Mouse (Mus musculus) CH12.LX (cell line): ENCODE data around the gene Tnp1.

ENCODE experiments used
- CHD1 ChIP-seq: IDR thresholded peaks from 2 replicates; pipeline ENCODE4 v1.6.1; 2012; ENCODE audit warnings: low read depth, low read length, improper control_type of control experiment, inconsistent platforms
- CTCF ChIP-seq, 2 experiments: IDR thresholded peaks in 1 of 2; conservative IDR thresholded peaks in 1 of 2; 2 replicates each; pipeline ENCODE4 v1.5.1; 2011 to 2012; ENCODE audit warnings: low read depth in 2 of 2, low read length in 2 of 2, improper control_type of control experiment in 1 of 2, inconsistent platforms in 1 of 2, mild to moderate bottlenecking in 1 of 2, moderate library complexity in 1 of 2
- EP300 ChIP-seq: IDR thresholded peaks from 2 replicates; pipeline ENCODE4 v1.6.1; 2011; ENCODE audit warnings: low read length, improper control_type of control experiment
- GABPA ChIP-seq: IDR thresholded peaks from 2 replicates; pipeline ENCODE4 v1.6.1; 2012; ENCODE audit warnings: low read depth, low read length, improper control_type of control experiment, inconsistent platforms; ENCODE audit not compliant: insufficient replicate concordance
- MAFK ChIP-seq: IDR thresholded peaks from 2 replicates; pipeline ENCODE4 v1.6.1; 2011; ENCODE audit warnings: low read length, improper control_type of control experiment; ENCODE audit not compliant: insufficient replicate concordance
- POLR2A ChIP-seq: IDR thresholded peaks from 2 replicates; pipeline ENCODE4 v1.6.1; 2011; ENCODE audit warnings: low read depth, mild to moderate bottlenecking, improper control_type of control experiment, low read length
- POLR2AphosphoS2 ChIP-seq: IDR thresholded peaks from 2 replicates; pipeline ENCODE4 v1.6.1; 2011; ENCODE audit warnings: low read depth, low read length, improper control_type of control experiment
- SIN3A ChIP-seq: IDR thresholded peaks from 2 replicates; pipeline ENCODE4 v1.6.1; 2012; ENCODE audit warnings: low read length, improper control_type of control experiment, inconsistent platforms
- TBP ChIP-seq: conservative IDR thresholded peaks from 2 replicates; pipeline ENCODE4 v1.6.1; 2011; ENCODE audit warnings: low read depth, low read length, improper control_type of control experiment
- ZC3H11A ChIP-seq: IDR thresholded peaks from 2 replicates; pipeline ENCODE4 v1.6.1; 2012; ENCODE audit warnings: low read depth, mild to moderate bottlenecking, inconsistent platforms, low read length, improper control_type of control experiment
- ZKSCAN1 ChIP-seq: IDR thresholded peaks from 2 replicates; pipeline ENCODE4 v1.6.1; 2012; ENCODE audit warnings: low read depth, inconsistent platforms, low read length, improper control_type of control experiment, borderline replicate concordance
- ZNF384 ChIP-seq: IDR thresholded peaks from 2 replicates; pipeline ENCODE4 v1.6.1; 2012; ENCODE audit warnings: low read depth, low read length, improper control_type of control experiment, inconsistent platforms

GRCm38 (mm10) chr1:73046896-73047672 lies 31.4 kb upstream of the Tnp1 start:
- TF ChIP-seq ZC3H11A (no peak), EP300 (no peak), POLR2A (no peak), POLR2AphosphoS2 (no peak), CHD1 (no peak), CTCF (conservative IDR thresholded peaks at IDR 0.05 in 1 of 2, IDR thresholded peaks at IDR 0.05 in 1 of 2; ENCODE audit: low read depth in 2 of 2, low read length in 2 of 2) (no peak), GABPA (no peak), ZKSCAN1 (no peak), SIN3A (no peak), MAFK (no peak), TBP (no peak), ZNF384 (no peak)
